Mouse (Mus musculus): ENCODE results near the gene Efnb2.

Gene Efnb2

DNA sequence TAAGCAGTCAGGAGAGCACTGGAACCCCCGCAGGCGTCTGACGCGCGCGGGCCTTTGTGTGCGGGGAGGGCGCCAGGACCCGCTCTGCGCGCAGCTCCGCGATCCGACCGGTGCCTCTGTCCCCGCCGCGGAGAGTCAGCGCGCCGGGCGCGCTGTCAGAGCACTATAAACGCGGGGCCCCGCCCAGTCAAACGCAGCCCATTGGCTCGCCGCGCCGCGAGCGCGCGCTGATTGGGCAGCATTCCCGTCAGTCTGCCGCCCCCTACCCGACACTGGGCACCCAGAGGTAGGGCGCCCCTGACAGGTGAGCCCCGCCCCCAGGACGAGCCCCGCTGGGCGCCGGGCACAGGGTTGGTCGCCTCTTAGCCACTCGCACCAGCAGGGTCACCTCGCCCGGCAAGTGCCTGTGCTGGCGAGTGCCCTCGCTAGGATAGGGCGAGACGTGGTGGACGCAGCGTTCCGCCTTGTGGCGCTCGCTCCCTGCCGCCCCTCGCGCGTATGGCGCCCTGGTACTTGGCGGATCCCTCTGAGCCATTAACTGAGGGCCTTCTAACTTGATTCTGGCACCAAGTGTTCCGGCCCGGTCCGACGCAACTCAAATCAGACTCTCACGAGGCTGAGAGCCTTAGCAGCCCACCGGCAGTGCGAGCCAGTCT lies at the start of gene Efnb2:
Gene Efnb2, minus strand, starts transcription at position 140 of the 656 bp plus-strand sequence.
- peak; percentile 98 for DNase-seq

DNA sequence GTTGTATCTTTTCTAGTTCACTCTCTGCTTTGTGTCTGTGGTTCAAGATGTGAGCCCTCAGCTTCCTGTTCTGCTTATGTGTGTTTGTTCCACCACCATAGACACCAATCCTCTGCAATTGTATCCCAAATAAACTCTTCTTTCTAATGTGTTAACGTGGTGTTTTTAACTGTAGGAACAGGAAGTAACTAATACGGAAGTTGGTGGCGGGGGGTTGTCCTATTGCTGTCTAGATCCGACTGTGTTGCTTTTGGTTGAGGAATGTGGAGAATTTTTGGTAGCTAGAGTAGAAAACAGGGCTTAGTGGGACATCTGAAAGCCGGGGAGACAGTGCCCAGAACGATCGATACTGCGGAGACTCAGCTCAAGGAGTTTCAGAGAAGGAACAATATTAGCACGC lies 43.8 kb upstream of the Efnb2 start:
- no peak for DNase-seq

DNA sequence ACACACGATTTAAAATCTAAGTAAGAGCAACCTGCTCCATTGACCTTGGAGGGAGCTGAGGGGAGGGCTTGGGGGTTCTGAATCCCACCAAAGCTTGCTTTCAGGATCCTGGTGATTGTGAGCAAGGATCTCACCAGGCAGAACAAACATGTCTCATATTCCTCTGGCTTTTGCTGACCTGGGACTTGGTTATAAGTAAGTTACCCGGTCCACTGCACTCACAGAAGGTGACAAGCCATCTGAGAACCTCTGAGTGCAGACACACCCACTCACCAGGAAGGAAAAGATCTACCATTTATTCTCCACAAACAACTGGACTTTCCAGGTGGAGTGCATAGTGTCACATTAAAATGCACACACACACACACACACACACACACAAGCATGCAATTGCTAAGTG lies 42.6 kb upstream of the Efnb2 start:
- DNase-seq, result no peak

- DNase-seq, result no peak
Observed at GRCm38 (mm10) chr8:8700821-8701220, 39.8 kb upstream of the Efnb2 start.

- no peak for DNase-seq
Observed at GRCm38 (mm10) chr8:8700229-8700628, 39.2 kb upstream of the Efnb2 start.

DNA sequence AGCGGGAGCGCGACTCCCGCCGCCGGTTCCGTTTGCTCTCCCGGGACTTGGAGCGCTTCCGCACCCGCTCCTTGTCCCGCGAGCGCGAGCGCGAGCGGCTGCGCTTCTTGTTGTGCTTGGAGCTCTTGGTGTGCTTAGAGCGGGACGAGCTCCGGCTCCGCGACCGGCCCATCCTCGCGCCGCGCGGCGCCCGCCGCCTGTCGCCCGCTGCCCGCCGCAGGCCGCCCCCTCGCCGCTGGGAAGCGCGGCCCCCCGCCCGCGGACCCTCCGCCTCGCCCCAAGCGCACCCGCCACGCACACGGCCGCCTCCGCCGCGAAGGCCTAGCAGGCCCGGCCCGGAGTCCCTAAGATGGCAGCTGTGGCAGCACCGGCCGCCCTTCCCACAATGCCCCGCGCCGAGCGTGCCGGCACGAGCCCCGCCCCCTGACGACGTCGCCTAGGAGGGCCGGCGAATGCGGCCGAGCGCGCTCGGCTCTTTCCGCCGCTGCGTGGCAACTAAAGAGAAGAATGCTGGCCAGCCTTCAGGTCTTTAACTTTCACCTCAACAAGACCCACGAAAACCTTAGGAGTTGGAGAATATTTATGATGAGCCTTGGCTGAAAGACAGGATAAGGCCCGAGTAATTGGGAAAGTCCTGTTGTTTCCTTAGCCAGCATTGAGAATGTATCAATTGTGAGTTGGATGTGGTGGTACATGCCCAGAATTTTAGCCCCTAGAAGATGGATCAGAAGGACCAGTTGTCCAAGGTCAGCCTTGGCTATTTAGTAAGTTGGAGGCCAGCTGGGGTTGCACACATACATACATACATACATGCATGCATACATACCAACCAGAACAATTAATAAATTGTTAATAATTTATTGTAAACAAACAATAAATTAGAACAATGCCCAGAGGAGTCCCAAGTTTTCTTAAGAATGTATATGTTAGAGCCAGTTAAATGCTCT lies 29.4 kb upstream of the Efnb2 start, which contains the start of gene Arglu1:
Gene Arglu1, minus strand, starts transcription at position 376 of the 947 bp plus-strand sequence.
- DNase-seq, result peak; percentile 98

- DNase-seq, result peak; percentile 79
Observed at GRCm38 (mm10) chr8:8689454-8690145, 28.6 kb upstream of the Efnb2 start.

- no peak for DNase-seq
Observed at GRCm38 (mm10) chr8:8688823-8689453, 27.9 kb upstream of the Efnb2 start.

DNA sequence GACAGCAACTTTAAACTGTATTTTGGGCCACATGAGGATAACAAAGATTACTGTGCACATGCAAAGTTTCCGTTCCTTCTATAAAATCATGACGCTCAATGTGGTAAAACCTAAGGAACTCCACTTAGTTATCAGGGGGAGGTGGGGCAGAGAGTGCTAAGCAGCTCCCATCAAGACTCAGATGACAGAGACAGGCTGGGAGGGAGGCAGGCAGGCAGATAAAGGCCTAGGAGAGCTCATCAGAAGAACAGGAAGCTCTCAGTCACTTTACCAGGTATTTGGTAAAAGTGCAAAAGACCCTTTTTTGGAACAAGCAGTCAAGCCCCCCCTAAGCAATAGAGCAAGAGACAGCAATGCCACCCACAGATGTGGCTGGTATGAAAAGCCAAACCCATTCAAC lies 24.5 kb upstream of the Efnb2 start:
- DNase-seq, result no peak

DNA sequence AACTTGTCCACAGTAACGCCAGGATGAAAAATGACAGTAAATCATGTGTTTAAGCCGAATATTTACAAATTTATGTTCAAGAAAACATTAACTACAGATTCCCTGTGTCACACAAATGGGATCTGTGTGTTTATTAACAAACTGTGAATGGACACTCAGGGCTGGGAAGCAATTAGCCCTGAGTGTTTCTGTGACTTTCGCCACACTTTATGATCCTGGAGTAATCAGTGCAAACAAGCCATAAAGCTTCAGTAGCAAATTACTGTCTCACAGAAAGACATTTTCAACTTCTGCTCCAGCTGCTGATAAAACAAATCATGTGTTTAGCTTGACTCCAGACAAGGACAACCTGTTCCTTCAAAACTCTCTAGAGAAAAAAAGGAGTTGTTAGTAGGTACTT lies 21.7 kb upstream of the Efnb2 start:
- no peak for DNase-seq

DNA sequence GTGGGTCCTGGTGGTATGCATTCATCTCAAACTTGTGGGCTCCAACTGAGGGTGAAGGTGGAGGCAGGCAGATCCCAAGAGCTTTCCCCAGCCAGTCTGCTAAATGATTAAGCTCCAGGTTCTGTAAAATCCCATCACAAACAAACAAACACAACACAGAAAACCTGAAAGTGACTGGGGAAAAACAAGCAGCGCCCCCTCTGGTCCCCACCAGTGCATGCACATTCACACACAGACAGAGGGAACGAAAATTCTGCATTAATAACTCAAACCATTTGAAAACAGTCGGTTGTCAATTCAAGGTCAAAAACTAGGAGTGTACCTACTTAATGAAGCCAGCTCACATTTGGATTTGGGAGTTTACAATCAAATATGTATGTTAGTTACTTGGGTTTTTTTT lies 17.2 kb upstream of the Efnb2 start:
- DNase-seq, result no peak

- DNase-seq, result no peak
Observed at GRCm38 (mm10) chr8:8674864-8675263, 13.8 kb upstream of the Efnb2 start.

DNA sequence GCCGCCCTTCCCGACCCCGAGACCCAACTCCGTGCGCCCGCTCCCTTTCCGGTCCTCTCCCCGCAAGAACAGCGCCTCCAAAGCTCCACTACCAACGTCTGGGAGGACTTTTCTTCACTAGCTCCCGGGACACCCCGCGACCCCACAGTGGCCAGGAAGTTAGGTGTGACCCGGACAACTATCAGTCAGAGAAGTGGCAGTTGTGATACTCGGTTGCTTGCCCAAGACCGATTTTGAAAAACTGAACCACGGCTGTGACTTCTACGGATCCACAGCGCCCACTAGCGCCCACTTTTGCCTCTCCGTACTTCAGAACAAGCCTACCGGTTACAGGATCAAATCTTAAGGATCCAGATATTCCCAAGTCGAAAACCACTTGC lies 707 bp upstream of the Efnb2 start:
- peak; percentile 87 for DNase-seq

DNA sequence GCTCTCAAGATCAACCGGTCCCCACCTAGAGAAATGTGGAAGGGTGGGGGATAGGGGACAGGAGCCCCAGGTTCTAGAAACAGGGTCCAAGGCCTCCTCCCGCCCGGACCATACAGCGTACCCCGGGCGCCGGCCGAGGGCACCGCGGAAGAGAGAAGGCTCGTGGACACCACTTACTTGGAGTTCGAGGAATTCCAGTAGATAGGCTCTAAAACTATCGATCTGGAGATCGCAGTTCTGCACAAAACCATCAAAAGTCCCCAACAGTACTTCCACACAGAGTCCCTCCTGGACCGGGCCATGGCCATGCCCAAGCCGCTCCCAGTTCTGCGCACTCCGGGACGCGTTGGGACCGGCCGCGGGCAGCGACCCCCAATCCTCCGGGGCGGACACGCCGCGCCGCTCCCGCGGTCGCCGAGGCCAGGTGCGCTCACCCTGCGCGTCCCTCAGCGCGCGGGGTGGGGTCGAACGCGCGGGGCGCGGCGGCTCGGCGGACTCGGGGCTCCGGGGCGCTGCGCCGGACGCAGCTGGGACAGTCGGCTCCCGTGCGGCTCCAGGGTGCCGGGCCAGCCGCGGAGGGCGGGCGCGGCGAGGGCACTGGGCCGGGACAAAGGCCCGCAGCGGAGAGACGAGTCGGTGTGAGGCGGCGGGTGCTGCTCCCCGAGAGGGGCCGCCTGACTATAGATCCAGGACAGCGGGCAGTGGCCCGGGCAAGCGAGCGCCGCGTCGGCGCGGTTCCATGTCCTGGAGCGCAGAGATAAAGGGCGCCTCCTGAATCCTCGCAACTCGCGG lies 539 bp downstream of the Efnb2 start:
- DNase-seq, result peak; percentile 48

GRCm38 (mm10) chr8:8659503-8660306 lies 1.3 kb downstream of the Efnb2 start:
- peak; percentile 33 for DNase-seq

DNA sequence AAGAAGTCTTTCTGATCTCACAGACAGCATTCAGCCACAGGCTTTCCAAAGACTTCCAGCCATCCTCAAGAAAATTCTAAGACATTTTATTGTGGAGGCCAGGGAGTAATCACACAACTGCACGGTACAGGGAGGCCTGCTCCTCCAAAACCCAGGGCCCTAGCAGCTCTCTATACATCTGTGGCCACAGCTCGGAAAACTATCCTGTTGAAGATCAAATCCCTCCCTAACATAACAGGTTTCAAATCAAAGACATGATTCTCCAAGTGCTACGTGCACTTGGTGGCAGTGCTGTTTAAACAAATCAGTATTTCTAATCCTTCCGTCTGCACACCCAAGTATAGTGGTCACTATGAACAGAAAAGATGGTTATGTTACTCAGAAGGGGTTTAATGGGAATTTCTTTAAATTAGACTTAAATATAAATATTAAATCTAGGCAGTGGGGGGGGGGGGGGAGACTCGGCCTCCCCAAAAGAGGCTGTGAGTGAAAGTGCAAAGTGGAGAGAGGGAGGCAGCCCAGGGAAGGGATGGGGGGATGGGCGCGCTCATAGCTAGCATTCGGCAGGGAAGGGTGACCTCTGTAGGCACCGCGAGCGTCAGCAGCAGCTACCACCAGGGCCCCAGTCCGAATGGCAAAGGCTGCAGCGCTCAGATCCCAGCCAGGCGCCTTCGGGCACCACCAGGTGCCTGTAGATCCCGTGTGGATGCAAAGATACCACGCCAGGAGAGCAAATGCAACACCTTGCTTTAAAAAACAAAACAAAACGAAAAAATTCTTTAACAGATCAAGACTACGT lies 2.4 kb downstream of the Efnb2 start:
- peak; percentile 67 for DNase-seq

- no peak for DNase-seq
Observed at GRCm38 (mm10) chr8:8657692-8658355, 3.2 kb downstream of the Efnb2 start.

DNA sequence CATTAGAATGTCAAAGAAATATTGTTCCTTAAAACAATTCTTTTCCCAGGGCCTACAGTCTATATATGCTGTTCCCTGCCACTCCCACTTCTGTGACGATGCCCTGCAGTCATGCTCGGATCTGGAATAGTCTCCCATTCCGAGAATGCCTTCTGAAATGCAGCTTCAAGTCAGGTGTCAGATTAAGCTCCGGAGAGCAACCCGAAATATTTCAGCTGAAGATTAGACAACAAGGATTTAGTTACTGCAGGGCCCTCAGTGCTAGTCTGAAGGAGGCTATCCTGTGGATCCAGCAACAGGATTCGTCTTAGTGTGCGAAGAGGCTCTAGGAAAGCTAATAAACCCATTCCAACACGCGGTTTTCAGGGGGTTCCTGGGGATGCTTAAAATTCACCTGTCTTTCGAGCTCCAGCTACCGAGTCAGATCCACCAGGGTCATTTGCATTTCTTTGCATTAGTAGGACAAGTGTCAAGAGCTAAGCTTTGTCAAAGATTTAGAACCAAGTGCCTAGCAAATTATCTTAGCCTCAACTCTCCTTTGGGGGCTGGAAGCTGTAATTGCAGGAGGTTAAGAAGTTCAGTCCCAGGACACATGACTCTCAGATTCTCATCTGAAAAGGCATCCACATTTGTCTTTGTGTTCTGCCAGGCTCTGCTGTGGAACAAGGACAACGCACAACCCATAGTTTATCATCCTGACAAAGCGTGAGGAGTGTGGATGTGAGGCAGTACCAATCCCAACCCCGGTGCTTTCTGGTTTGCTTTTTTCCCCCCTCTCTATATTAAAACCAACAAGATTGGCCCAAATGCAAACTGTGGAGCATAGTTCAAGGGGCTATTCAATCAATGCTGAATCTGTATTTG lies 4.2 kb downstream of the Efnb2 start:
- DNase-seq, result no peak

Measured in thymus, postnatal 14 days (tissue).